Mouse (Mus musculus) MEL (cell line): ENCODE data around the gene Usf1. TPM values are rescaled to one million over a fixed set of nuclear protein-coding genes. Genes with fewer than 3 reads are reported as not detected.

Source experiments
- DNase-seq: peaks from one replicate; pipeline ENCODE4 v3.0.0; 2011; ENCODE audit warnings: low read depth, low spot score
- H3K27ac ChIP-seq: 2 replicates; pipeline ENCODE4 v1.5.1; 2012; ENCODE audit warnings: low read depth, mild to moderate bottlenecking, control low read depth, low read length, moderate library complexity; ENCODE audit not compliant: control insufficient read depth
- H3K27me3 ChIP-seq, 2 experiments: fragments of 150-350 bp in 1 of 2; sonication (generic) in 1 of 2; 2 replicates each; pipeline ENCODE4 v1.6.1; 2012; ENCODE audit warnings: low read length in 2 of 2, mild to moderate bottlenecking in 2 of 2, improper control_type of control experiment in 1 of 2, moderate library complexity in 1 of 2; ENCODE audit not compliant: insufficient read depth in 2 of 2, control insufficient read depth in 1 of 2
- H3K36me3 ChIP-seq, 2 experiments: 2 replicates each; pipeline ENCODE4 v1.6.1; 2012 to 2014; ENCODE audit warnings: low read length in 2 of 2, improper control_type of control experiment in 1 of 2, inconsistent platforms in 1 of 2, mild to moderate bottlenecking in 1 of 2; ENCODE audit not compliant: insufficient read depth in 2 of 2, control insufficient read depth in 1 of 2
- H3K4me1 ChIP-seq, 2 experiments: fragments of 150-350 bp in 1 of 2; sonication (generic) in 1 of 2; 2 replicates each; pipeline ENCODE4 v1.6.1; 2012; ENCODE audit warnings: low read length in 2 of 2, improper control_type of control experiment in 1 of 2, mild to moderate bottlenecking in 1 of 2; ENCODE audit not compliant: insufficient read depth in 2 of 2, control insufficient read depth in 1 of 2
- H3K4me3 ChIP-seq, 2 experiments: fragments of 150-350 bp in 1 of 2; sonication (generic) in 1 of 2; 2 replicates each; pipeline ENCODE4 v1.5.1; 2012; ENCODE audit warnings: low read depth in 2 of 2, low read length in 2 of 2, mild to moderate bottlenecking in 2 of 2, moderate library complexity in 2 of 2, control low read depth in 1 of 2, improper control_type of control experiment in 1 of 2; ENCODE audit not compliant: control insufficient read depth in 1 of 2, insufficient read depth in 1 of 2
- H3K79me2 ChIP-seq: 2 replicates; pipeline ENCODE4 v1.6.1; 2012; ENCODE audit warnings: mild to moderate bottlenecking, low read length, moderate library complexity; ENCODE audit not compliant: control insufficient read depth, poor library complexity, insufficient read depth
- H3K9ac ChIP-seq: 2 replicates; pipeline ENCODE4 v1.6.1; 2012; ENCODE audit warnings: low read depth, mild to moderate bottlenecking, control low read depth, low read length, moderate library complexity; ENCODE audit not compliant: control insufficient read depth, poor library complexity, severe bottlenecking
- H3K9me3 ChIP-seq: fragments of 150-350 bp; sonication (generic); replicated peaks from 2 replicates; pipeline ENCODE4 v1.6.1; 2012; ENCODE audit warnings: mild to moderate bottlenecking, low read length, improper control_type of control experiment, moderate library complexity; ENCODE audit not compliant: insufficient read depth
- CHD1 ChIP-seq: IDR thresholded peaks from 2 replicates; pipeline ENCODE4 v1.6.1; 2012; ENCODE audit warnings: low read depth, mild to moderate bottlenecking, inconsistent platforms, low read length, improper control_type of control experiment
- ELF1 ChIP-seq: IDR thresholded peaks from 2 replicates; pipeline ENCODE4 v1.6.1; 2014; ENCODE audit warnings: low read depth, mild to moderate bottlenecking, inconsistent platforms, low read length, improper control_type of control experiment, moderate library complexity
- EP300 ChIP-seq, 2 experiments: IDR thresholded peaks; 2 replicates each; pipeline ENCODE4 v1.6.1; 2011; ENCODE audit warnings: improper control_type of control experiment in 2 of 2, low read length in 2 of 2, low read depth in 1 of 2, mild to moderate bottlenecking in 1 of 2
- ETS1 ChIP-seq: IDR thresholded peaks from 2 replicates; pipeline ENCODE4 v1.6.1; 2012; ENCODE audit warnings: low read depth, mild to moderate bottlenecking, inconsistent platforms, low read length, improper control_type of control experiment, moderate library complexity
- KAT2A ChIP-seq: conservative IDR thresholded peaks from 2 replicates; pipeline ENCODE4 v1.6.1; 2012; ENCODE audit warnings: low read depth, low read length, improper control_type of control experiment, inconsistent platforms
- MAX ChIP-seq: IDR thresholded peaks from 2 replicates; pipeline ENCODE4 v1.6.1; 2011; ENCODE audit warnings: low read length, improper control_type of control experiment
- MEF2A ChIP-seq: IDR thresholded peaks from 2 replicates; pipeline ENCODE4 v1.6.1; 2014; ENCODE audit warnings: low read depth, mild to moderate bottlenecking, inconsistent platforms, low read length, improper control_type of control experiment; ENCODE audit not compliant: poor library complexity, insufficient replicate concordance, severe bottlenecking; ENCODE audit errors: extremely low read depth
- MXI1 ChIP-seq: IDR thresholded peaks from 2 replicates; pipeline ENCODE4 v1.6.1; 2011; ENCODE audit warnings: mild to moderate bottlenecking, low read depth, low read length, improper control_type of control experiment
- RAD21 ChIP-seq: IDR thresholded peaks from 2 replicates; pipeline ENCODE4 v1.6.1; 2011; ENCODE audit warnings: mild to moderate bottlenecking, low read depth, low read length, improper control_type of control experiment
- SIN3A ChIP-seq: IDR thresholded peaks from 2 replicates; pipeline ENCODE4 v1.6.1; 2012; ENCODE audit warnings: low read length, improper control_type of control experiment, inconsistent platforms
- SMC3 ChIP-seq: IDR thresholded peaks from 2 replicates; pipeline ENCODE4 v1.6.1; 2011; ENCODE audit warnings: low read depth, low read length, improper control_type of control experiment
- TBP ChIP-seq: IDR thresholded peaks from 2 replicates; pipeline ENCODE4 v1.8.0; 2011; ENCODE audit warnings: low read depth, low read length, improper control_type of control experiment
- TCF12 ChIP-seq: IDR thresholded peaks from 2 replicates; pipeline ENCODE4 v1.6.1; 2014; ENCODE audit warnings: low read depth, mild to moderate bottlenecking, inconsistent platforms, low read length, improper control_type of control experiment, moderate library complexity
- UBTF ChIP-seq: IDR thresholded peaks from 2 replicates; pipeline ENCODE4 v1.6.1; 2012; ENCODE audit warnings: low read depth, mild to moderate bottlenecking, inconsistent platforms, low read length, improper control_type of control experiment, moderate library complexity, borderline replicate concordance; ENCODE audit not compliant: insufficient read depth
- USF1 ChIP-seq: IDR thresholded peaks from 2 replicates; pipeline ENCODE4 v1.6.1; 2014; ENCODE audit warnings: low read depth, mild to moderate bottlenecking, inconsistent platforms, low read length, improper control_type of control experiment, moderate library complexity
- USF2 ChIP-seq, 2 experiments: IDR thresholded peaks; 2 replicates each; pipeline ENCODE4 v1.6.1; 2011 to 2012; ENCODE audit warnings: improper control_type of control experiment in 2 of 2, low read length in 2 of 2, borderline replicate concordance in 1 of 2, inconsistent platforms in 1 of 2, low read depth in 1 of 2, mild to moderate bottlenecking in 1 of 2; ENCODE audit not compliant: insufficient read depth in 1 of 2
- ZMIZ1 ChIP-seq: IDR thresholded peaks from 2 replicates; pipeline ENCODE4 v1.6.1; 2012; ENCODE audit warnings: low read depth, mild to moderate bottlenecking, inconsistent platforms, low read length, improper control_type of control experiment, moderate library complexity
- ZNF384 ChIP-seq: IDR thresholded peaks from 2 replicates; pipeline ENCODE4 v1.6.1; 2012; ENCODE audit warnings: low read depth, mild to moderate bottlenecking, inconsistent platforms, low read length, improper control_type of control experiment
- polyA plus RNA-seq, 2 experiments: library from polyadenylated mRNA; stranded (reverse) in 1 of 2; unstranded in 1 of 2; fragments of >175 nt in 1 of 2; fragments of >200 nt in 1 of 2; gene quantifications; 2 replicates each; pipeline versions ENCODE4 v1.2.1 to v1.2.4; 2012; ENCODE audit warnings: low replicate concordance in 2 of 2, low read depth in 1 of 2; ENCODE audit not compliant: insufficient read length in 2 of 2, insufficient read depth in 1 of 2, missing spikeins in 1 of 2
- total RNA-seq: library from RNA; depleted of rRNA; stranded (reverse); fragments of 300-350 nt; gene quantifications from 2 replicates; pipeline ENCODE4 v1.2.3, GENCODE M21; 2012

The Usf1 gene
- total and polyA plus RNA-seq, 3 experiments: 55.0 to 56.0 TPM; not detected in 1

- TF ChIP-seq ZMIZ1 (no peak), ZNF384 (no peak), MAX (no peak), KAT2A (no peak)
Observed at GRCm38 (mm10) chr1:171441466-171442412, 30.6 kb downstream of the Usf1 start (continued).

- H3K9ac ChIP-seq: no peak overlapping the region
- TF ChIP-seq UBTF (no peak), USF1 (no peak), ZMIZ1 (no peak), TBP (no peak), RAD21 (no peak), ELF1 (no peak), MXI1 (no peak), ETS1 (no peak), KAT2A (no peak), USF2 (IDR thresholded peaks at IDR 0.05; ENCODE audit: borderline replicate concordance in 1 of 2, insufficient read depth in 1 of 2, low read depth in 1 of 2, low read length in 2 of 2) (no peak), MEF2A (no peak), SIN3A (no peak), EP300 (IDR thresholded peaks at IDR 0.05; ENCODE audit: low read depth in 1 of 2, low read length in 2 of 2) (no peak), TCF12 (no peak), SMC3 (no peak), CHD1 (no peak)
- H3K4me1 ChIP-seq: peaks cover 0 to 17% of the 10 kb centered on the region in 2 experiments; a peak in 2 of 4 replicates
- no peak for DNase-seq
- peaks cover 0 to 5% of the 10 kb centered on the region in 2 experiments; a peak in 2 of 4 replicates for H3K36me3 ChIP-seq
- no peaks in the 10 kb centered on the region for H3K79me2 ChIP-seq
- H3K4me3 ChIP-seq: peak overlapping the region; percentile 18 to 34; a peak in 3 of 4 replicates
- H3K27ac ChIP-seq: no peak overlapping the region
- no peaks in the 10 kb centered on the region for H3K27me3 ChIP-seq
- H3K9me3 ChIP-seq: no peaks in the 10 kb centered on the region
Observed at GRCm38 (mm10) chr1:171442413-171442760, 31.3 kb downstream of the Usf1 start.
